Mouse (Mus musculus) ES-CJ7 (cell line): ENCODE results near the gene Tmem108.

ENCODE experiments used
- DNase-seq: peaks from one replicate; pipeline ENCODE4 v3.0.0; 2011; ENCODE audit warnings: low read depth, low spot score

Tmem108 gene

GRCm38 (mm10) chr9:103761647-103762084 is at the start of gene Tmem108:
Gene Tmem108, minus strand, starts transcription at chr9:103761837.
- peak; percentile 92 for DNase-seq

- DNase-seq = no peak
Observed at GRCm38 (mm10) chr9:103789029-103789428, 27.4 kb upstream of the Tmem108 start.

GRCm38 (mm10) chr9:103784156-103784555 is 22.5 kb upstream of the Tmem108 start:
- DNase-seq = no peak

- no peak for DNase-seq
Observed at GRCm38 (mm10) chr9:103783276-103783675, 21.6 kb upstream of the Tmem108 start.

- DNase-seq = no peak
Observed at GRCm38 (mm10) chr9:103782306-103782705, 20.7 kb upstream of the Tmem108 start.

GRCm38 (mm10) chr9:103781407-103781806 is 19.8 kb upstream of the Tmem108 start:
- DNase-seq = no peak

GRCm38 (mm10) chr9:103780598-103780997 is 19.0 kb upstream of the Tmem108 start:
- no peak for DNase-seq

GRCm38 (mm10) chr9:103778185-103778584 is 16.5 kb upstream of the Tmem108 start:
- no peak for DNase-seq

GRCm38 (mm10) chr9:103761151-103761571 is 476 bp downstream of the Tmem108 start:
- DNase-seq = peak; percentile 14

GRCm38 (mm10) chr9:103760356-103760755 is 1.3 kb downstream of the Tmem108 start:
- no peak for DNase-seq

- no peak for DNase-seq
Observed at GRCm38 (mm10) chr9:103759829-103760228, 1.8 kb downstream of the Tmem108 start.

GRCm38 (mm10) chr9:103758930-103759695 is 2.5 kb downstream of the Tmem108 start:
- peak; percentile 84 for DNase-seq

GRCm38 (mm10) chr9:103758246-103758645 is 3.4 kb downstream of the Tmem108 start:
- DNase-seq = no peak

- DNase-seq = no peak
Observed at GRCm38 (mm10) chr9:103752618-103753017, 9.0 kb downstream of the Tmem108 start.

GRCm38 (mm10) chr9:103751568-103751967 is 10.1 kb downstream of the Tmem108 start:
- DNase-seq = peak; percentile 80

- DNase-seq = peak; percentile 10
Observed at GRCm38 (mm10) chr9:103750491-103750890, 11.1 kb downstream of the Tmem108 start.

GRCm38 (mm10) chr9:103746598-103746997 is 15.0 kb downstream of the Tmem108 start:
- DNase-seq = no peak

GRCm38 (mm10) chr9:103740145-103740544 is 21.5 kb downstream of the Tmem108 start:
- DNase-seq = no peak

- DNase-seq = no peak
Observed at GRCm38 (mm10) chr9:103739062-103739461, 22.6 kb downstream of the Tmem108 start.

GRCm38 (mm10) chr9:103729716-103730115 is 31.9 kb downstream of the Tmem108 start:
- DNase-seq = no peak

- no peak for DNase-seq
Observed at GRCm38 (mm10) chr9:103726751-103727462, 34.7 kb downstream of the Tmem108 start.

- no peak for DNase-seq
Observed at GRCm38 (mm10) chr9:103725497-103725896, 36.1 kb downstream of the Tmem108 start.

GRCm38 (mm10) chr9:103721486-103721885 is 40.2 kb downstream of the Tmem108 start:
- DNase-seq = no peak
